ENCODE assay signal across 8 mouse cellular contexts in the genomic region with DNA sequence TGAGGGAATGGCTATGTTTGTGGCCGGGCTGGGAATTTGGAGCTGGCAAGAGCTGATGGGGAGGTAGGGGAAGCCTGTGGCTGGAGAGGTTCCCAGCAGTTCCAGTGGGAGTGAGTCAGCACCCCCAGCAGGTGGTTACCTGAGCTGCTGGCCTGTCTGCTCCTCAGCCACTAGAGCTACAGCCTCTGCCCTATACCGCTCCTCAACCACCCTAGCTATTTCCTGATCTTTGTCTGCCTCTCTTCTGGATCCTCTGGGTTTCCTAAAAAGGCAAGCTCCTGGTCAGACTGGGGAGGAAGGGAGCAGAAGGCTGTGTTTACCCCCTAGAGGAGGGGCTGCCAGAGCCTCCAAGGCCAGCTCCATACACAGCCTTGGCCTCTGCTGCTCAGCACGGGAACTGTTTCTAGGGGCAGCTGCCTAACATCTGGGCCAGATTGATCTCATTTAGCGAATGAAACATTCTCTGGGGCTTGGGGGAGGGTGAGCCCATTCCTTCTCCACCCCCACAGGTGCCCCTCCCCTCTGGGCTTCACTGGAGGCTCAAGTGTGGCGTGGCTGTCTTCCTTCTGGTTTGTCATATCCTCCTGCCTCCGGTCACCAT. TPM values are rescaled to one million over a fixed set of nuclear protein-coding genes. Genes with fewer than 3 reads are reported as not detected.
DNase-seq lines count a peak whose midpoint lies in the region; ATAC-seq and TF ChIP-seq lines count a peak whose summit lies in the region.

No protein-coding gene starts in this region.

- H3K27me3 ChIP-seq in hindbrain, embryonic 10.5 days (ENCODE audit: insufficient read depth, poor library complexity, severe bottlenecking): no peaks in the 10 kb centered on the region
- H3K27me3 ChIP-seq in hindbrain, embryonic 14.5 days (ENCODE audit: control insufficient read depth, insufficient read depth, low read length): no peaks in the 10 kb centered on the region
- no peaks in the 10 kb centered on the region for H3K27me3 ChIP-seq in stomach, postnatal 0 days (ENCODE audit: control insufficient read depth, insufficient read depth, low read length)

- H3K9ac ChIP-seq in hindbrain, embryonic 14.5 days: no peak overlapping the region
- peak overlapping the region; percentile 18; the same call in 1 of the 2 replicates for H3K9ac ChIP-seq in stomach, postnatal 0 days (ENCODE audit: low read length)

- TF ChIP-seq CTCF in stomach, postnatal 0 days (IDR thresholded peaks at IDR 0.05; ENCODE audit: low read depth): peak; percentile 25

- ATAC-seq in hindbrain, embryonic 14.5 days (ENCODE audit: low FRiP score): no peak
- ATAC-seq in stomach, postnatal 0 days (ENCODE audit: low FRiP score, low TSS enrichment): peak; percentile 75
- ATAC-seq in erythroblast, adult 5-6 weeks (replicated peaks; ENCODE audit: low FRiP score, poor library complexity, severe bottlenecking): no peak

- no peaks in the 10 kb centered on the region for H3K36me3 ChIP-seq in hindbrain, embryonic 10.5 days
- H3K36me3 ChIP-seq in hindbrain, embryonic 14.5 days (replicated peaks; ENCODE audit: control insufficient read depth, insufficient read depth): no peaks in the 10 kb centered on the region
- H3K36me3 ChIP-seq in stomach, postnatal 0 days (ENCODE audit: control insufficient read depth, insufficient read depth, low read length): no peaks in the 10 kb centered on the region

- H3K9me3 ChIP-seq in hindbrain, embryonic 10.5 days: no peaks in the 10 kb centered on the region
- no peaks in the 10 kb centered on the region for H3K9me3 ChIP-seq in hindbrain, embryonic 14.5 days (ENCODE audit: control insufficient read depth, low read length)
- no peaks in the 10 kb centered on the region for H3K9me3 ChIP-seq in stomach, postnatal 0 days (ENCODE audit: control insufficient read depth, low read length)

- no peak overlapping the region for H3K4me3 ChIP-seq in hindbrain, embryonic 10.5 days
- H3K4me3 ChIP-seq in hindbrain, embryonic 14.5 days (replicated peaks; ENCODE audit: low read length): no peak overlapping the region
- no peak overlapping the region for H3K4me3 ChIP-seq in stomach, postnatal 0 days (ENCODE audit: low read depth, low read length)

- peak; percentile 53 for DNase-seq in hindbrain, embryonic 10.5 days (ENCODE audit: low spot score)
- no peak for DNase-seq in hindbrain, embryonic 14.5 days (ENCODE audit: low spot score)
- DNase-seq in adipocyte (ENCODE audit: low spot score): peak; percentile 36
- DNase-seq in gastrocnemius, postnatal 25 days: peak; percentile 71
- peak; percentile 59 for DNase-seq in kidney, postnatal 10 days
- DNase-seq in stomach, postnatal 0 days (ENCODE audit: low spot score): peak; percentile 33
- no peak for DNase-seq in thymus, postnatal 4 days

- no peak for TF ChIP-seq EP300 in stomach, postnatal 0 days (optimal IDR thresholded peaks at IDR 0.05)

- peak overlapping the region; percentile 53 for H3K27ac ChIP-seq in hindbrain, embryonic 10.5 days
- no peak overlapping the region for H3K27ac ChIP-seq in hindbrain, embryonic 14.5 days
- H3K27ac ChIP-seq in stomach, postnatal 0 days (replicated peaks): peak overlapping the region; percentile 93

- peaks cover 39% of the 10 kb centered on the region for H3K4me1 ChIP-seq in hindbrain, embryonic 10.5 days (replicated peaks)
- H3K4me1 ChIP-seq in hindbrain, embryonic 14.5 days (replicated peaks; ENCODE audit: control insufficient read depth, insufficient read depth, low read length): no peaks in the 10 kb centered on the region
- H3K4me1 ChIP-seq in stomach, postnatal 0 days (replicated peaks; ENCODE audit: control insufficient read depth, insufficient read depth): peaks cover 2% of the 10 kb centered on the region; the same call in 1 of the 2 replicates

- 43% methylated on average over 6 of the region's 6 CpGs for WGBS in hindbrain, embryonic 10.5 days
- WGBS in hindbrain, embryonic 14.5 days: 51% methylated on average over 6 of the region's 6 CpGs
- WGBS in stomach, postnatal 0 days: 19% methylated on average over 6 of the region's 6 CpGs

- no peak overlapping the region for H3K4me2 ChIP-seq in hindbrain, embryonic 14.5 days (replicated peaks)
- 0 out of 2 replicates have a peak overlapping the region, but pooled peaks have one; percentile 3 for H3K4me2 ChIP-seq in stomach, postnatal 0 days (replicated peaks; ENCODE audit: low read depth)

RNA-seq across cellular contexts. Expression of gene Itgb3, which starts 17.1 kb away (rescaled TPM):
- 3.5 and 3.6 TPM in 2 replicates for polyA plus RNA-seq in hindbrain, embryonic 10.5 days (2016; fragmentation: Nextera tagmentation; extraction: Ambion mirVana)
- polyA plus RNA-seq in hindbrain, embryonic 14.5 days (2014; fragmentation: Nextera tagmentation; extraction: Ambion mirVana): 0.43 and 0.68 TPM in 2 replicates
- 1 to 10 TPM; 1.2 to 1.7 TPM for total RNA-seq in gastrocnemius, postnatal 25 days (2021)
- polyA plus RNA-seq in stomach, postnatal 0 days (2015; fragmentation: Nextera tagmentation; extraction: Ambion mirVana): 4.7 and 5.1 TPM in 2 replicates
- 0.84 and 4.2 TPM in 2 replicates for total RNA-seq in erythroblast, adult 5-6 weeks (2015; ENCODE audit: low replicate concordance)
- total RNA-seq in erythroblast, adult 5-6 weeks (2017; ENCODE audit: low replicate concordance): 3.0 and 3.1 TPM in 2 replicates

Comparison
In these comparisons a context has a peak if more than half of its experiments do, and no peak if none do; other contexts are left out.
1. DNase-seq: peak in hindbrain, embryonic 10.5 days (single experiment), adipocyte (single experiment), gastrocnemius, postnatal 25 days (single experiment), kidney, postnatal 10 days (single experiment) and stomach, postnatal 0 days (single experiment); none in hindbrain, embryonic 14.5 days (single experiment) and thymus, postnatal 4 days (single experiment).